Comparison of ENCODE assay signal across 8 mouse cellular contexts in genomic region chr9:107983421-107983890, GRCm38 (mm10). TPM values are rescaled to one million over a fixed set of nuclear protein-coding genes. Genes with fewer than 3 reads are reported as not detected.
DNase-seq lines count a peak whose midpoint lies in the region; TF ChIP-seq lines count a peak whose summit lies in the region.

No protein-coding gene starts in this region.

- peak overlapping the region; percentile 72 for H3K4me3 ChIP-seq in hindbrain, embryonic 10.5 days
- no peak overlapping the region for H3K4me3 ChIP-seq in small intestine, adult 2 months (ENCODE audit: low read depth, low read length)

- H3K27ac ChIP-seq in hindbrain, embryonic 10.5 days: peak overlapping the region; percentile 88
- peak overlapping the region; percentile 74 for H3K27ac ChIP-seq in small intestine, adult 2 months (ENCODE audit: insufficient read depth, low read depth, low read length)

- peaks cover 24% of the 10 kb centered on the region for H3K27me3 ChIP-seq in hindbrain, embryonic 10.5 days (ENCODE audit: insufficient read depth, poor library complexity, severe bottlenecking)
- no peaks in the 10 kb centered on the region for H3K27me3 ChIP-seq in small intestine, adult 2 months (ENCODE audit: control insufficient read depth, insufficient read depth, low read length)

- TF ChIP-seq POLR2A in small intestine, adult 2 months (IDR thresholded peaks at IDR 0.05; ENCODE audit: low read depth, low read length): no peak

- WGBS in hindbrain, embryonic 10.5 days: 38% methylated on average over 4 of the region's 4 CpGs
- whole genome bisulfite sequencing in small intestine, adult 2 months: 63% methylated on average over 4 of the region's 4 CpGs

- H3K4me1 ChIP-seq in hindbrain, embryonic 10.5 days (replicated peaks): peaks cover 72% of the 10 kb centered on the region
- peaks cover 18% of the 10 kb centered on the region for H3K4me1 ChIP-seq in small intestine, adult 2 months (ENCODE audit: control insufficient read depth, insufficient read depth, insufficient read length, low read length)

- DNase-seq in B cell, adult 2 months: peak; percentile 37 to 46
- DNase-seq in adrenal gland, adult 8-10 months: peak; percentile 75
- DNase-seq in forelimb bud, embryonic 11.5 days (ENCODE audit: low read depth, low spot score): peak; percentile 95
- DNase-seq in hindbrain, embryonic 10.5 days (ENCODE audit: low spot score): peak; percentile 75
- DNase-seq in layer of hippocampus, postnatal 10 days (ENCODE audit: low spot score in 2 of 2): peak; percentile 59 to 63
- peak; percentile 84 for DNase-seq in lung, postnatal 25 days (ENCODE audit: low spot score)
- DNase-seq in frontal cortex, postnatal 25 days (ENCODE audit: low spot score in 2 of 2): no peak

- H3K36me3 ChIP-seq in hindbrain, embryonic 10.5 days: no peaks in the 10 kb centered on the region
- peaks cover 41% of the 10 kb centered on the region for H3K36me3 ChIP-seq in small intestine, adult 2 months (ENCODE audit: control insufficient read depth, insufficient read depth, low read length)

- H3K9me3 ChIP-seq in hindbrain, embryonic 10.5 days: no peaks in the 10 kb centered on the region

- no peak for TF ChIP-seq CTCF in small intestine, adult 2 months (IDR thresholded peaks at IDR 0.05; ENCODE audit: extremely low read depth, insufficient read length, insufficient replicate concordance, low read depth, low read length)

RNA-seq across cellular contexts. Expression of gene Gm20661, which starts 0.6 kb away (rescaled TPM):
- total RNA-seq in adrenal gland, adult 8-10 months (2022): under 1 TPM in 3 of 4 experiments, not detected in 1; 0.32 to 0.43 (median 0.37) TPM
- polyA plus RNA-seq in hindbrain, embryonic 10.5 days (2016; fragmentation: Nextera tagmentation; extraction: Ambion mirVana): 1.5 and 1.8 TPM in 2 replicates
- 1 to 10 TPM; 1.4 TPM for total RNA-seq in layer of hippocampus, postnatal 10 days (2021)
- polyA plus RNA-seq in small intestine, adult 2 months (2012; rRNA removed): not detected in 2 replicates

RNA-seq across cellular contexts. Expression of gene Inka1, which starts 2.2 kb away (rescaled TPM):
- total RNA-seq in adrenal gland, adult 8-10 months (2022): 1 to 10 TPM; 4.7 to 6.0 (median 5.0) TPM
- 59.8 and 61.0 TPM in 2 replicates for polyA plus RNA-seq in hindbrain, embryonic 10.5 days (2016; fragmentation: Nextera tagmentation; extraction: Ambion mirVana)
- 10 to 100 TPM in 1 of 2 experiments, 1 to 10 TPM in 1; 10.0 to 10.3 TPM for total RNA-seq in layer of hippocampus, postnatal 10 days (2021)
- polyA plus RNA-seq in small intestine, adult 2 months (2012; rRNA removed): 3.1 and 6.0 TPM in 2 replicates

RNA-seq across cellular contexts. Expression of gene Uba7, which starts 8.2 kb away (rescaled TPM):
- total RNA-seq in adrenal gland, adult 8-10 months (2022): 10 to 100 TPM; 17.4 to 48.9 (median 25.9) TPM
- polyA plus RNA-seq in hindbrain, embryonic 10.5 days (2016; fragmentation: Nextera tagmentation; extraction: Ambion mirVana): 8.5 and 9.6 TPM in 2 replicates
- total RNA-seq in layer of hippocampus, postnatal 10 days (2021): 1 to 10 TPM; 3.7 to 4.1 TPM
- polyA plus RNA-seq in small intestine, adult 2 months (2012; rRNA removed): 67.0 and 131 TPM in 2 replicates

RNA-seq across cellular contexts. Expression of gene Cdhr4, which starts 8.8 kb away (rescaled TPM):
- 1 to 10 TPM in 2 of 4 experiments, under 1 TPM in 2; 0.66 to 1.3 (median 1.0) TPM for total RNA-seq in adrenal gland, adult 8-10 months (2022)
- polyA plus RNA-seq in hindbrain, embryonic 10.5 days (2016; fragmentation: Nextera tagmentation; extraction: Ambion mirVana): 2.4 and 3.0 TPM in 2 replicates
- 1 to 10 TPM; 4.1 to 4.9 TPM for total RNA-seq in layer of hippocampus, postnatal 10 days (2021)
- 1.3 and 2.3 TPM in 2 replicates for polyA plus RNA-seq in small intestine, adult 2 months (2012; rRNA removed)

RNA-seq across cellular contexts. Expression of gene Gm20662, which starts 12.7 kb away (rescaled TPM):
- 1 to 10 TPM in 3 of 4 experiments, not detected in 1; 3.8 to 7.4 (median 4.0) TPM for total RNA-seq in adrenal gland, adult 8-10 months (2022)
- 0.46 and 0.54 TPM in 2 replicates for polyA plus RNA-seq in hindbrain, embryonic 10.5 days (2016; fragmentation: Nextera tagmentation; extraction: Ambion mirVana)
- 1 to 10 TPM in 1 of 2 experiments, not detected in 1; 1.1 TPM for total RNA-seq in layer of hippocampus, postnatal 10 days (2021)
- polyA plus RNA-seq in small intestine, adult 2 months (2012; rRNA removed): 0.46 TPM in 1 of 2 replicates, not detected in the other

Comparison
In these comparisons a context has a peak if more than half of its experiments do, and no peak if none do; other contexts are left out.
1. DNase-seq: peak in B cell, adult 2 months (2 of 2), adrenal gland, adult 8-10 months (single experiment), forelimb bud, embryonic 11.5 days (single experiment), hindbrain, embryonic 10.5 days (single experiment), layer of hippocampus, postnatal 10 days (2 of 2) and lung, postnatal 25 days (single experiment); none in frontal cortex, postnatal 25 days (0 of 2).